Mouse (Mus musculus): ENCODE measurements around the gene Hs1bp3.

DNA sequence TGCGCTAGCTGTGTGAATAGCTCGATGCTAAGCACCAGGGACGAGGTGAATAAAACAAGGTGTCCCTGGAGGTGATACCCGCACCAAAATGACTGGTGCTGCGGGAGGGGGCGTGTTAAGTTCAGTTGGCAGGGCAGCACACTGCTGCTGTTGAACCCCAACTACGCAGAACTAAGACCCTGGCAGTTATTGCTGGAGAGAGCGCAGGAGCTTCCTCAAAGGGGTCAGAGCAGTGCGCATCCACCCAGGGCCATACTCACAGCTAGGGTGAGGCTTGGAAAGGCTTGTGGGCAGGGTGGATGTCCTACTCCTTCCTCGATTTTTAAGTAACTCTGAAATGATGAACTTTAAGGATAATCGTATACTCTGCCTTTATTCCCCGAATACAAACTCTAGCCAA is 541 bp downstream of the Hs1bp3 start:
- no peak for TF ChIP-seq POLR2A (IDR thresholded peaks at IDR 0.05; ENCODE audit: borderline replicate concordance, control insufficient read depth, low read depth, low read length)
- no peak for TF ChIP-seq CTCF (IDR thresholded peaks at IDR 0.05; ENCODE audit: control insufficient read depth, insufficient read depth, low read length)
